Mouse (Mus musculus) liver, postnatal 0 days (tissue): Measurements from ENCODE around the gene Chit1. TPM values are rescaled to one million over a fixed set of nuclear protein-coding genes. Genes with fewer than 3 reads are reported as not detected.

Experiments
- ATAC-seq: fragments of 200-750 bp; cut with Nextera tagmentation; 2 replicates; pipeline ENCODE4 v1.8.0; 2017; ENCODE audit warnings: mild to moderate bottlenecking, moderate library complexity
- DNase-seq: peaks from one replicate; pipeline ENCODE4 v3.0.0-alpha.2; 2016
- H3K27ac ChIP-seq: fragments of 300-500 bp; sonication (generic); 2 replicates; pipeline ENCODE4 v1.5.1; 2014; ENCODE audit warnings: antibody characterized with exemption, moderate library complexity, mild to moderate bottlenecking, low read depth
- H3K27me3 ChIP-seq: fragments of 300-500 bp; sonication (generic); 2 replicates; pipeline ENCODE4 v1.6.1; 2014; ENCODE audit warnings: low read length, control low read depth, mixed read lengths; ENCODE audit not compliant: insufficient read depth
- H3K36me3 ChIP-seq: fragments of 300-500 bp; sonication (generic); replicated peaks from 2 replicates; pipeline ENCODE4 v1.6.1; 2014; ENCODE audit warnings: mild to moderate bottlenecking, control low read depth, low read length, moderate library complexity, mixed read lengths; ENCODE audit not compliant: insufficient read depth
- H3K4me1 ChIP-seq: fragments of 300-500 bp; sonication (generic); 2 replicates; pipeline ENCODE4 v1.6.1; 2014; ENCODE audit warnings: antibody characterized with exemption, mild to moderate bottlenecking, control low read depth; ENCODE audit not compliant: insufficient read depth
- H3K4me2 ChIP-seq: fragments of 300-500 bp; sonication (generic); 2 replicates; pipeline ENCODE4 v1.6.1; 2014; ENCODE audit warnings: low read depth, mild to moderate bottlenecking, low read length, moderate library complexity, mixed read lengths
- H3K4me3 ChIP-seq: fragments of 300-500 bp; sonication (generic); 2 replicates; pipeline ENCODE4 v1.5.1; 2014; ENCODE audit warnings: low read depth, low read length
- H3K9ac ChIP-seq: fragments of 300-500 bp; sonication (generic); replicated peaks from 2 replicates; pipeline ENCODE4 v1.6.1; 2014; ENCODE audit warnings: mild to moderate bottlenecking, moderate library complexity
- H3K9me3 ChIP-seq: fragments of 300-500 bp; sonication (generic); 2 replicates; pipeline ENCODE4 v1.6.1; 2016; ENCODE audit warnings: mild to moderate bottlenecking, control low read depth, low read length, mixed read lengths
- CTCF ChIP-seq: sonication (generic); IDR thresholded peaks from 2 replicates; pipeline ENCODE4 v1.5.1; 2016; ENCODE audit warnings: antibody characterized with exemption, low read depth
- EP300 ChIP-seq: IDR thresholded peaks from 2 replicates; pipeline ENCODE4 v1.6.1; 2016; ENCODE audit warnings: antibody characterized with exemption, low read depth, mild to moderate bottlenecking
- WGBS: fragments of 180-500 bp; shearing (Covaris S2); extraction: QIAGEN DNeasy Blood & Tissue Kit; methylation state at CpG from one replicate; pipeline ENCODE4 v1.1.7; 2014; ENCODE audit not compliant: insufficient replicate concordance; 5-methylcytosine and 5-hydroxymethylcytosine counted together
- polyA plus RNA-seq: library from polyadenylated mRNA; unstranded; fragments of >200 nt; fragmentation: Nextera tagmentation; extraction: Ambion mirVana; gene quantifications from 2 replicates; pipeline ENCODE4 v1.2.1, GENCODE M21; 2015

Gene Chit1
- polyA plus RNA-seq, 1 experiment from 2014 or later, result 0.26 TPM

DNA sequence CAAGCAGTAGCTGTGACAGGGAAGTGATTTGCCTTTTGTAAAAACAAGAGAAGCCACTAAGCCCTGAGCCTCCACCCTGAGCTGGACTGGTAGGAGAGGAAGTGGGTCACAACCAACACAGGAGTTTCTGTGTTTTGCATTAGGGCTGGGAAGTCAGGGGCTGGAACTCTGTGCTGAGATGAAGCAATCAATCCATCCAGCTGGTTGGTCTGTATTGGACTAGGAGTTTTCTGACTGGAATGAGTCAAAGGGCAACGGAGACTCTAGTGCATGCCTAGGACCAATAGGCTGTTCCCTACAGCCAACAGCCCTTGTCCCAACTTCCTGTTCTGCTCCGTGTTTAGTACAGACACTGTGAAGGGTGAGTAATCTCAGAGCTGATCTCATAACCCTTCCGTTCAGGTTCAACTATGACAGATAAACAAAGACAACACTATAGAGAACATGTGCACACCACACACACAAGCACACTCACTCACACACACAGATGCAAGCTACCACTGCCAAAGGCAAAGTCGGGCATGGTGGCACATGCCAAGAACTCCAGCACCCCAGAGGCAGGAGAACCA is 45.7 kb upstream of the Chit1 start:
- 14% methylated on average over 4 of the region's 4 CpGs for WGBS
- H3K4me3 ChIP-seq, result no peak overlapping the region
- no peaks in the 10 kb centered on the region for H3K9me3 ChIP-seq
- DNase-seq (peak; percentile 55), ATAC-seq (peak; percentile 84)
- H3K27ac ChIP-seq, result peak overlapping the region; percentile 96
- 0 out of 2 replicates have a peak overlapping the region, but pooled peaks have one; percentile 24 for H3K4me2 ChIP-seq
- no peaks in the 10 kb centered on the region for H3K36me3 ChIP-seq
- H3K27me3 ChIP-seq, result 0 out of 2 replicates have a peak, but pooled peaks cover 2% of the 10 kb centered on the region
- H3K9ac ChIP-seq, result no peak overlapping the region; the same call in 1 of the 2 replicates
- no peak for TF ChIP-seq CTCF
- peak; percentile 72 for TF ChIP-seq EP300
- H3K4me1 ChIP-seq, result peaks cover 76% of the 10 kb centered on the region

DNA sequence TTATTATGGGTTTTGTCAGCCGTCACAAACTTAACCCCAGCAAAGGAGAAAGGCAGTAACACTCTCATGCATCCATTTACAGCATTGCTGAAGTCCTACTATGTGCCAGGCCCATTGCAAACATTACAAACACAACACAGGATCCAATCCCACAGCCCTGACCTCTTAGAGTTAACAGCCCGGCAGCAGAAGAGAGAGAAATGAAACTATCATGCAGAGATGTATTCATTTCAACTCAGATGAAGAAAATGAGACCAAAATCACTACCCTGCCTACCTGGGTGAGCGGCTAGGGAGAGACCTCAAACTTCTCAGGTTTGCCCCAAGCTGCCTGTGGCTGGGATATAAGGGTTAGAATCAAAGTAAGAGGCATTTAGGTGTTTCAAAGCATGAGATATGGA is 44.5 kb upstream of the Chit1 start:
- H3K27ac ChIP-seq, result peak overlapping the region; percentile 96
- H3K4me1 ChIP-seq, result peaks cover 76% of the 10 kb centered on the region
- 0 out of 2 replicates have a peak, but pooled peaks cover 2% of the 10 kb centered on the region for H3K27me3 ChIP-seq
- H3K36me3 ChIP-seq, result no peaks in the 10 kb centered on the region
- WGBS, result 46% methylated on average over 3 of the region's 3 CpGs
- no peak for DNase-seq
- peak overlapping the region; percentile 0; the same call in 1 of the 2 replicates for H3K4me2 ChIP-seq
- H3K4me3 ChIP-seq, result no peak overlapping the region
- TF ChIP-seq CTCF, result no peak
- 0 out of 2 replicates have a peak overlapping the region, but pooled peaks have one; percentile 1 for H3K9ac ChIP-seq
- no peaks in the 10 kb centered on the region for H3K9me3 ChIP-seq
- no peak for ATAC-seq

DNA sequence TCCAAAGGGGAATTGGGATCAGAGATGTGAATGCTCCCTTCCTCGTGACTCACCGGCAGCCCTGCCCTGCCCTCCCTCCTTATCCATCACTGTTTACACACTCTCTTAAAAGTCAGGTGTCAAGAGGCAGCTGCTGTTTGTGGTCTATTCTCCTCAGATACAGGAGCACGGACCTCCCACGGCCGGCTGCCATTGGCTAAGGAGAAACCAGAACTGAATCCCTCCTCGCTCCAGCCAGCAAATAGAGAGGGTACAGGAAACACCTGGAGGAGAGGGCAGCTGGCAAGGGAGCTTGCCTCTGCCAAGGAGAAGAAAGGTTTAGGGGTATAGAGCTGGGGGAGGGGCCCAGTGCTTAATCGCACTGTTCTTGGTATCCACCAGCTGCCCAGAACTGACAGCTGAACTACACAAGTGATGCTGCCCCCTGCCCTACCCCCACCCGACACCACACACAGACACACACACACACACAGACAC is 43.9 kb upstream of the Chit1 start:
- DNase-seq, result peak; percentile 59
- peaks cover 76% of the 10 kb centered on the region for H3K4me1 ChIP-seq
- H3K4me2 ChIP-seq, result peak overlapping the region; percentile 0; the same call in 1 of the 2 replicates
- H3K36me3 ChIP-seq, result no peaks in the 10 kb centered on the region
- H3K27me3 ChIP-seq, result 0 out of 2 replicates have a peak, but pooled peaks cover 2% of the 10 kb centered on the region
- no peak for ATAC-seq
- peak overlapping the region; percentile 96 for H3K27ac ChIP-seq
- no peak overlapping the region for H3K4me3 ChIP-seq
- 0 out of 2 replicates have a peak overlapping the region, but pooled peaks have one; percentile 1 for H3K9ac ChIP-seq
- TF ChIP-seq CTCF (no peak), EP300 (peak; percentile 42; the same call in 1 of the 2 replicates)
- 9% methylated on average over 8 of the region's 8 CpGs for WGBS
- no peaks in the 10 kb centered on the region for H3K9me3 ChIP-seq

DNA sequence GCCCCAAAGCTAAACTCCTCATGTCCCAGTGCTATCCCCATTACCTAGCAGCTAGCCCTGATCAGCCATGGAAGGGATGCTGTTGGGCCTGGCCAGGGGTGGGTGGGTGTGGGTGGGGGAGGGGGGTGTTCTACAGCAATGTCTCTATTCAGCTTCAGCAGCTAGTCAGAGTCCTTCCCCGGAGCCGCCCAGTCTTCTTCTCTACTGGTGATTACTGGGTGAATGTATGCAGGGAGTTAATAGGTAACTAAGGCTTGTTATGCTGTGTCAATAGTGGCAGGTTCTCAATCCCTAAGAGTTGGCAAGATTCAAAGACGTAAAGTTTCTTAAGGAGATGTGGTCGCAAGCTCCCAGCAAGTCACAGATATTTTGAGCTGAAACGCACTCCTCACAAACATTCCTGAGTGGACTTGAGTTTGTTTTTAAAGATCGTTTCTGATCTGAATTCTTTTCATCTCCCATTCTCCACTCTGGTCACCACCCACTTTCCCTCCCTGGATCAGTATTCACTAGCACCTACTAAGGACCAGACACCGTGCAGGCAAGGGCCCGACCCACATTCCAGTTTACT is 40.9 kb upstream of the Chit1 start:
- Histone ChIP-seq H3K27ac (peak overlapping the region; percentile 75), H3K9me3 (no peaks in the 10 kb centered on the region), H3K27me3 (no peaks in the 10 kb centered on the region), H3K36me3 (peaks cover 11% of the 10 kb centered on the region), H3K4me2 (0 out of 2 replicates have a peak overlapping the region, but pooled peaks have one; percentile 10), H3K4me1 (peaks cover 68% of the 10 kb centered on the region), H3K4me3 (no peak overlapping the region), H3K9ac (peak overlapping the region; percentile 2)
- no peak for DNase-seq
- TF ChIP-seq EP300, result no peak
- TF ChIP-seq CTCF, result no peak
- no peak for ATAC-seq
- 72% methylated on average over 8 of the region's 8 CpGs for WGBS

- peak overlapping the region; percentile 22; the same call in 1 of the 2 replicates for H3K9ac ChIP-seq
- peaks cover 24% of the 10 kb centered on the region for H3K36me3 ChIP-seq
- no peaks in the 10 kb centered on the region for H3K9me3 ChIP-seq
- peaks cover 69% of the 10 kb centered on the region for H3K4me1 ChIP-seq
- H3K4me2 ChIP-seq, result peak overlapping the region; percentile 80
- DNase-seq (peak; percentile 50), ATAC-seq (peak; percentile 59)
- H3K27ac ChIP-seq, result peak overlapping the region; percentile 75
- H3K27me3 ChIP-seq, result no peaks in the 10 kb centered on the region
- TF ChIP-seq CTCF (no peak), EP300 (peak; percentile 65; the same call in 1 of the 2 replicates)
- H3K4me3 ChIP-seq, result no peak overlapping the region
- WGBS, result 49% methylated on average over 10 of the region's 10 CpGs
Observed at GRCm38 (mm10) chr1:134071411-134072018, 39.5 kb upstream of the Chit1 start.

GRCm38 (mm10) chr1:134073061-134073564 is 37.9 kb upstream of the Chit1 start:
- peak overlapping the region; percentile 75 for H3K27ac ChIP-seq
- no peak for TF ChIP-seq CTCF
- TF ChIP-seq EP300, result peak; percentile 99
- H3K27me3 ChIP-seq, result no peaks in the 10 kb centered on the region
- H3K4me1 ChIP-seq, result peaks cover 67% of the 10 kb centered on the region
- ATAC-seq, result peak; percentile 60
- peak overlapping the region; percentile 80 for H3K4me2 ChIP-seq
- H3K36me3 ChIP-seq, result peaks cover 38% of the 10 kb centered on the region
- peak; percentile 63 for DNase-seq
- no peaks in the 10 kb centered on the region for H3K9me3 ChIP-seq
- H3K4me3 ChIP-seq, result peak overlapping the region; percentile 28
- peak overlapping the region; percentile 43 for H3K9ac ChIP-seq
- WGBS, result 45% methylated on average over 6 of the region's 6 CpGs
